Mouse (Mus musculus) forelimb bud, embryonic 11.5 days (tissue): ENCODE results near the gene Gas2l2.

Experiments used
- DNase-seq: peaks from one replicate; pipeline ENCODE4 v3.0.0-alpha.2; 2012; ENCODE audit warnings: low read depth, low spot score

Gene Gas2l2

DNA sequence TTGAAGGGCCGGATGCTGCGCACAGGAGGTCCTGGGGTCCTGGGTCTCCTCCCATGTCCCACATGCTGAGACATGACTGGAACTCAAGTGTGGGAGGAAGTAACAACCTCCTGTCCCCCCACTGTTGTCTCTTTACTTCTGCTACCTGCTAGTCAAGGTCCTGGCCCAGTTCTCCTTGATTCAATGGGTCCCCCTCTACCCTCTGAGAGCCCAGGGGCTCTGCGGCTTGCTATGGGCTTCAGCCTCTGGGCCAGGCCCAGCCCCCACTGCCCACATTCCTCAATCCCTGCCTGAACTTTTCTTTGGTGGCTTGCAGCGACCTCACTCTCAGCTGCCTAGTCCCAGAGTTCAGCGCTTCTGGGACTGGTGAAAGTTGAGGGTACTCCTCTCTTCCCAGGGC, at the start of gene Gas2l2:
TSS of gene Gas2l2 (minus strand) at position 101 of the 400 bp plus-strand sequence.
- DNase-seq = no peak

- no peak for DNase-seq
These were observed 44.2 kb upstream of the Gas2l2 start for GRCm38 (mm10) chr11:83473235-83474016.

DNA sequence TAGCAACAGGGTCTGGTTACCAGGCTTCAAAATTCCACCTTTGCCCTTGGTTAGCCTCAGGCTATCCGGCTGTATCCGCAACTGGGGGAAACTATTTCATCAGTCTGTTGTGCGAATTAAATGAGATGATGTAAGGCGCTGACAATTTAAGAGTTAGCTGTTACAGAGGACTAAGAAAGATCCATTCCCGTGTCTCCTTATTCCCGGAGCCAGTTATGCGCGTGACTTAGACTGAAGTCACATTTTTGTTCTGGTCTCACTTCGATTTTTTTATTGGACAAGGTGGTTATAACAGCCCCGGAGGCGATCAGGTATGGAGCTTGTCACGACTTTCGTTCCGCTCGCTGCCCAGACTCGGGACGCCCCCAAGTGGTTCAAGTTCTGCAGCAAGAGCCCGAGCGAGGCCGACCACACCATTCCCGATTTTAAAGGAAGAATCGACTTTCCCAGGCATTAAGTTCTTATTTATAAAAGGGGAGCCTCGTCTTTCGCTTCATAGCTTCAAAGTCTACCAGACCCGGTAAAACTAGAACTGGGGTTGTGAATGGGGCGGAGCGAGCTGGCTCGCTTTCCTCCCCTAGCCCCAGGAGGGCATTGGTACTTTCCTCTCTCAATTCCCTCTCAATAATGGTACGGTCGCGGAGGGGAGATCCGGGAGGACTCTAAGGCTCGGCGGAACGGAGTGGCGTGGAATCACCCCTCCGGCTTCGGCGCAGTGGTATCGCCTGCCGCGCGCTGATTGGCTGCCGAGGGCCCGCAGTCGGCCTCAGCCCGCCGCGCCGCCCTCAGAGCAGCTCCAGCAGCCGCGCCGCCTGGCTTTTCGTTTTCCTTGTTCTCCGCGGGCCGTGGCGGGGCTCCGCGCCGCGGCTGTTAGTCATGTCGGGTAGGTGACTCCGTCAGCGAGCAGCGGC, 43.3 kb upstream of the Gas2l2 start, which contains the start of gene Taf15:
TSS of gene Taf15 (plus strand) at position 763 of the 911 bp plus-strand sequence.
- peak; percentile 99 for DNase-seq

DNA sequence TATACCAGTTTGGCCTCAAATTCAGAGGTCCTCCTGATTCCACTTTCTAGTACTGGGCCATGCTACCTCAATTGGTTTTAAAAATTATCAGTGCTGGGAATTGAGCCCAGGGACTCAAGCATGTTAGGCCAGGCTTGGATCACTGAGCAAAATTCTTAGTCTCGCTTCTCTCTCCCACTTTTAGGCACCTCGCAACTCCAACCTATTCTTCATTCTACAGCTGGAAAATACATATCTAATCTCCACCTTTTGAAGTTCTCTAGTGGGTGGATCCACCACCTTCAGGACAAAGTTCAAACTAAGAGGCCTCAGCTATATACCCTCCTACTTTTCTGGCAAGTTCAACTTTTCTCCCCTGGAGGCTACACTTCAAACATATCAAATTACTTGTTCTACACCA, 42.5 kb upstream of the Gas2l2 start:
- DNase-seq = no peak

DNA sequence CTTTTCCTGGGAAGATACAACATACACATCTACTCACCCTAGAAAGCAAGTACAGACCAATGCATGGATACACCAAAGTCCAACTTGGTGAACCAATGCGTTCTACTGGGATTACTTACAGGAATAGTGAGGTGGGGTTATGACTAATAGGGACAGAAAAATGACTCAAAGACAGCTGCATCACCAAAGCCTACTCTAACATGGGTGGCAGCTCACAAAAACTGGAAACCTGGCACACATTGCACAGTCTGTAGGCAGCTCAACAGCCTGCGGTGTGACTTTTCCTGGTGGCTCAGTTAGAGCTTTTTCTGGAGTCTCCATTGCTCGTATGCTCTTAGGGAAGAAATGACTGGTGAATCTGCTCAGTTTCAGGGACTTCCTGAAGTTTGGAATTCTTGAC, 39.5 kb upstream of the Gas2l2 start:
- no peak for DNase-seq

DNA sequence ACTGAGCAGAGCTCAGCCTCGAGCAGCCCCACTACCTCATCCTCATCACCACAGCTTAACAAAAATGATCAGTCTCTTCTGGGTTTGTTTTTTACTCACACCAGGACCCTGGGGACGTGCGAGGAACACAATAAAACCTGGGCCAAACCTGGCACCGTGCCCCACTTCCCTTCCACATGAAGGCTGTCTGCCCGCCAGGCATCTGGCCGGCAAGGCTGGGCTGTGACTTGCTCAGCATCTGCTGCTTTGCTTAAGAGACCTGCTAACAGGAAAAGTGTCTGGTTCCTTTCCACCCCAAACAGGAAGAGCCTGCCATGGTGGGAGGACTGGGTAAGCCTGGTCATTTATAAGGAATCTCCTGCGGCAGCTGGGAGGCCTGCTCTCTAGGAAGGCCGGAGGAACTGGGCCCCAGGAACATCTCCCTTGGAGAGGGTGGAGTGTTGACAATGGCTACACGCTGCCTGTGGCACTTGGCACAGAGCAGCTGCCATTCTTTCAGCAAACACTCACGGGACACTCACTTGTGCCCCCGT, 37.9 kb upstream of the Gas2l2 start:
- DNase-seq = no peak

- no peak for DNase-seq
These were observed 36.7 kb upstream of the Gas2l2 start for GRCm38 (mm10) chr11:83465976-83466375.

DNA sequence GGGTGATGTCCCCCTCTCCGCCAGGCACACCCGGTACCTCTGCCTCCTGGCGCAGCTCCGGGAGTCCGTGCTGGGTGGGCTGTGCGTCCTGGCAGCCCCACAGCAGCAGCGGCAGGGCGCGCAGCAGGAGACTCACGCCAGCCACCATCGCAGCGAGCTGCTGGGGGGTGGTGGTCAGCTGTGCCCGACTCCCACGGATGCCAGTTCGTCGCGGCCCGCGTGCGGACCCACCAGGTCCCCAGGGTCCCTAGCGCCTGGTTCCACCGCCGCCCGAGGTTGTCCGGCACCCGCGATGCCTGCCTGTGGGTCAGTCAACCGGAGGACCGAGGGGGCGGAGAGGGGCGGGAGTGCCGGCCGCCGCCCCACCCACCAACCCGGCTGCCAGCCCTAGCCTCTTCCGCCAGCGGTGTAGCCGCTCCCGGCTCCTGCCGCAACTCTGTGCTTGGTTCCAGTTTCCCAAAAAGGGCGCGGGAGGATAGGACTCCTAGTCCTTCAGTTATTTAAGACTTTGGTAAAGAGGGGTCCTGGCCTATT, 33.5 kb upstream of the Gas2l2 start, which contains the start of gene Mmp28:
TSS of gene Mmp28 (minus strand) at position 361 of the 534 bp plus-strand sequence.
- DNase-seq = no peak

DNA sequence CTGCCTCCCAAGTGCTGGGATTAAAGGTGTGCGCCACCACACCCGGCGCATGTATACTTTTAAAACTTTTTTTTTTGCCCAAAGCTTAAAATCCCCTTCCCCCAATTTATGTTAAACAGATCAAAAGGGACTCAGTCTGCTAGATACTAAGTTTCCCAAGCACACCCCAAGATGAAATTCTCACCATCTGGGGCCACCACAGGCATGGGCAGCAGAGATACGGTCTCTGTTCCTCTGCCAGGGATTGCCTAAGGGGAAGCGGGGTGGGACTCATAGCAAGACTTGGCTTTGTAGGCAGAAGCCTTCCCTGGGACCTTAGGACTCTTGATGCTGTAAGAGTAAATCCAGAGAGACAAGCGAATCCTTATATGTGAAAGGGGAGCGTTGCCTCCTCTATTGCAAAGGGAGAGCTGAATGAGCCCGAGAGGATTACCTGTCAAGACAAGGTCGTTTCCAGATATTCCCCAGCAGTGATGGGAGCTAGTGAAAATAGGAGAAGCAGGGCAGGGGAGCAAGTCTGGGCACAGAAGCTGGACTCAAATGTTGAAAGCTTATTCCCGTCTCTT, 32.3 kb upstream of the Gas2l2 start:
- no peak for DNase-seq

DNA sequence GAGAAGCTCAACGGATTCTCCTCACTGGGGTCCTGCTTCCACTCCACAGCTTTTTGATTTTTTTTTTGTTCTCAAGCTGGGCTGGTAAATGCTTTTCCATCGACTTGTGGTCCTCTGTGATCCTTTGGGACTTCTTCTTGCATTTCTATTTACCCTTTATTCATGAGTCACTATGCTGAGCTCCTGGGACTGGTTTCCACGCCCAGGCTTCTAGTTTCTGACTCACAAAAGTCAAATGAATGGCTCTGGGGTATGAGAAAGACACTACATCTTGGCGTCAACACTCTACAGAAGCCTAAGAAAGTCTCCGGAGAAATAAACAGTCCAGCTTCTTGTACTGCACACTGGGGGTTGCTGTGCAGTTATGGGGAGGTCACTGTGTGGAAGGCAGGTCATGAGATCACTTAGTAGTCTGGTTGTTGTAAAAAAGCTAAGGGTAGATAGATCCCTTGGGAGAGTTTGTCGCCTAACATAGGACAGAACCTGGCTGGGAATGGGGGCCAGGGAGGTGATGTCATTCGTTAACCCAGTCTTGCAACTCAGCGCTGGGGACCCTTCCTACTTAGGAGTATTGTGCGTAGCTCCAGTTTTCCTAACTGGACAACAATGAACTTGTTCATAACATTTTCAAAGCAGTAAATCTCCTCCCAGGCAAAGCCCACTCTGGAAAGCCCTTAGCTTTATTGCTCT, 28.8 kb upstream of the Gas2l2 start:
- peak; percentile 43 for DNase-seq

DNA sequence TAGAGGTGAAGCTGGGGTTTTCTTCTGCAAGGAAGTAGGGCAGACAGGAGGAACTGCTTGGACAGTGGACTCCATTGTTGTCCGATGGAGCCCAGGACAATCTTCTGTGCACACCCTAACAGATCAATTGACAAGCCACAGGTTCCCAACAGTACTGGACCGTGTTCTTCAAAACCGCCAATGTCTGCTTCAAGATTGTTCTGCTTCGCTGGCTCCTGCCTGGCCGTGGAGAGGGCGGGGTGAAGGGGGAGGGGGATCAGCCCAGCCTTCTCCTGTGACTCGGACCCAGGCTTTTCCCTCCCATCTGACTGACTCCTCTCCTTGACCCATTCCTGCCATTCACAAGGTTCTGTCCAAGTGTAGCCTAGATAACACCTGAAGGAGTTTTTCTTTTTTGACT, 28.0 kb upstream of the Gas2l2 start:
- no peak for DNase-seq

- DNase-seq = no peak
These were observed 26.4 kb upstream of the Gas2l2 start for GRCm38 (mm10) chr11:83455608-83456007.

GRCm38 (mm10) chr11:83454548-83454947, 25.3 kb upstream of the Gas2l2 start:
- DNase-seq = no peak

- DNase-seq = no peak
These were observed 22.0 kb upstream of the Gas2l2 start for GRCm38 (mm10) chr11:83451281-83451680.

DNA sequence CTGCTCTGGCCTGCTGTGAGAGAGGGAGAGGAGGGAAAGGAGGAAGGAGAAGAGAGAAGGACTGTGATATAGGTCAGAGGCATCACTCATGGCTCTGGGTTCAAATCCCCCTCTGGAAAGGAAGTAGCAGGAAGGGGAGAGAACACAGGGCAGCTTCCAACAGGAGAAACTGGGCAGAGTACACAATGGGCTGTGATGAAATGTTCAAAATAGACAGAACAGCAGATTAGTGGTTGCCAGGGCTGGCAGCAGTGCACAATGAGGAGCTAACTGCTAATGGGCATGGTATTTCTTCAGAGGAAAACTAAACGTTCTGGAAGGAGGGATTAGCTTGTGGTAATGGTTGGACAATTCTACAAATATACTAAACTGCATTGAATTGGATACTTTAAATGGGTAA, 21.3 kb upstream of the Gas2l2 start:
- no peak for DNase-seq

DNA sequence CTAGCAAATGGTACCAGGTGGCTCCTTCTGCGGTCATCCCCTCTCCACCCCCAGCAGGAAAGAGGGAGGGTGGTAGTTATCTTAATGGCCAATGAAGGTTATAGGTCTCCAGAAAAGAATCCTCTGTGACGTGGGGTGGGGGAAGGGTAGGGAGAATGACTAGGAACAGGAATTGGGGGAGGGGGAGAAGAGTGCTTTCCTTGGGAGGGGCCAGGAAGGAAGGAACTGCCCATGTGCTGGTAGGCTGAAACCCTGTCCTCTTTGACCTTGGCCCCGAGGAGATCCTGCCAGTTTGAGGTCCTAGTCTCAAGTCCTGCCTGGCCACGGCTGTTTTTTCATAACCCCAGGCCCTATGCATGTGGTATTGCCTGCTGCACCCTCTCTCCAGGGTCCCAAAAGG, 20.0 kb upstream of the Gas2l2 start:
- no peak for DNase-seq

- DNase-seq = no peak
These were observed 19.6 kb upstream of the Gas2l2 start for GRCm38 (mm10) chr11:83448927-83449236.

GRCm38 (mm10) chr11:83448021-83448926, 19.0 kb upstream of the Gas2l2 start:
- no peak for DNase-seq

GRCm38 (mm10) chr11:83447612-83448011, 18.4 kb upstream of the Gas2l2 start:
- DNase-seq = no peak

- no peak for DNase-seq
These were observed 15.7 kb upstream of the Gas2l2 start for GRCm38 (mm10) chr11:83445001-83445400.
